Mouse (Mus musculus): ENCODE data around the gene Ifrd1. TPM values are rescaled to one million over a fixed set of nuclear protein-coding genes. Genes with fewer than 3 reads are reported as not detected.

The Ifrd1 gene
- polyA plus RNA-seq, 1 experiment from 2014 or later, result 198 TPM

DNA sequence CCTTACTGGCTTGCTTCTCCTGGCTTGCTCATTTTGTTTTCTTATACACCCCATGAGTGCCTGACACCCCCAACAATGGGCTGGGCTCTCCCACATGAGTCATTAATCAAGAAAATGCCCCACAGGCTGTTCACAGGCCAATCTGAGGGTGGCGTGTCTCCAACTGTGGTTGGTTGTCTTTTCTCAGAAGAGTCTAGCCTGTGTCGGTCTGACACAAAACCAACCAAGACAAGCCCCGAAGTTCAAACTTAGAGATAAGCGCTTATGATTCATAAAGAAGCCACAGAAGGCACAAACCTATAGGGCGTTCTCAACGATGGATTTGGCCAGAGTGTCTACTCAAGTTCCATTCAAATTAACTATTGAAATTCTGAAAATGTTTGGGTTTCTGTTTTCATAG is 94.1 kb downstream of the Ifrd1 start:
- DNase-seq (ENCODE audit: low spot score, missing footprints) (no peak), ATAC-seq (ENCODE audit: low FRiP score) (no peak)
- no peaks in the 10 kb centered on the region for H3K27me3 ChIP-seq (ENCODE audit: control insufficient read depth, insufficient read depth, low read length)
- H3K27ac ChIP-seq (ENCODE audit: low read depth, low read length), result no peak overlapping the region
- 91% methylated on average over 6 of the region's 6 CpGs for WGBS
- no peak overlapping the region for H3K4me2 ChIP-seq
- H3K9me3 ChIP-seq (ENCODE audit: control insufficient read depth, low read length), result no peaks in the 10 kb centered on the region
- H3K9ac ChIP-seq (ENCODE audit: low read length), result no peak overlapping the region
- H3K36me3 ChIP-seq (ENCODE audit: control insufficient read depth, insufficient read depth, low read length), result no peaks in the 10 kb centered on the region
- H3K4me1 ChIP-seq (ENCODE audit: control insufficient read depth, insufficient read depth, low read length), result no peaks in the 10 kb centered on the region
- no peak overlapping the region for H3K4me3 ChIP-seq (ENCODE audit: low read depth, low read length)

DNA sequence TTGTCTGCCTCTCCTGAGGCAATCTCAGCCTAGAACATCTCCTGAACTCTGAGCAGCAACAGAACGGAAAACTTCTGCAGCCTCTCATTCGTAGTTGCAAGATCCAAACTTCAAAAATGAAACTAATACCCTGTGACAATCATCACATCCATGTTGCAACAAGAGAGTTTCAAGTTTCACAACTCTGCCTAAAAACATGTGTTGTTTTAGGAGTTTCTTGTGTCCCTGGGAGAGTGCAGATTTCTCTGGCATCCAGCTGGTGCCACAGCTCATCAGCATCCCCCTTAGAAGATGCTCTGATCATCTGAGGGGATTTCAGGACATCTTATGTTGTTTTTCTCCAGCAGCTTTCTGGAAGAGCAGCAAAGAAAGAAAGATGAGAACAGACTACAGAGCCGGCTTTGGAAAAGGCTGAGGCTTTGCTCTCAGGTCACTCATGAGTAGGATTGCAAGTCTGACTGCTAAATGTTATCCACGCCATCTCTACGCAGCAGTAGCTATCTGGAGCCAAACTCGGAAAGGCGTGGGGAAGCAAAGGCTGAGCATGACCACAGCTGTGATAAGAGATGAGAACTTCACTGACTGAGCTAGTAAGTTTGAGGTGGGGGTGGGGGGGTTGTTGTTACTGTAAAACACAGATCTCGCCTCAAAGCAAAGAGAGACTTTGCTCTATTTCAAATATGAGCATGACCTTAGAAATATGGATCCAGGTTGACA is 95.8 kb downstream of the Ifrd1 start:
- H3K4me2 ChIP-seq, result no peak overlapping the region
- no peak overlapping the region for H3K27ac ChIP-seq (ENCODE audit: low read depth, low read length)
- no peaks in the 10 kb centered on the region for H3K9me3 ChIP-seq (ENCODE audit: control insufficient read depth, low read length)
- ATAC-seq (ENCODE audit: low FRiP score) (no peak), DNase-seq (ENCODE audit: low spot score, missing footprints) (no peak)
- H3K27me3 ChIP-seq (ENCODE audit: control insufficient read depth, insufficient read depth, low read length), result no peaks in the 10 kb centered on the region
- 92% methylated on average over 8 of the region's 8 CpGs for WGBS
- no peak overlapping the region for H3K9ac ChIP-seq (ENCODE audit: low read length)
- H3K4me1 ChIP-seq (ENCODE audit: control insufficient read depth, insufficient read depth, low read length), result no peaks in the 10 kb centered on the region
- H3K4me3 ChIP-seq (ENCODE audit: low read depth, low read length), result no peak overlapping the region
- H3K36me3 ChIP-seq (ENCODE audit: control insufficient read depth, insufficient read depth, low read length), result no peaks in the 10 kb centered on the region

MicroRNAs encoded within 50 kb of the gene (microRNA counts, 519-probe panel; counts per million panel counts)
- not detected for microRNA mmu-miR-1938

Small RNA genes lying within 50 kb of the gene (microRNA-seq; reads per million reads assigned to microRNA genes)
- gene Mir1938, result 1.1 reads per million

Other genes starting within 250 kb of the Ifrd1 start
- gene Arl4a, start 210.5 kb downstream of the Ifrd1 start, polyA plus RNA-seq (2014; fragmentation: Nextera tagmentation; extraction: Ambion mirVana), result 90.5 and 94.7 TPM in 2 replicates
- gene Scin, start 114.3 kb downstream of the Ifrd1 start, polyA plus RNA-seq (2014; fragmentation: Nextera tagmentation; extraction: Ambion mirVana), result 0.06 and 0.15 TPM in 2 replicates
- gene Lsmem1, start 49.0 kb downstream of the Ifrd1 start, polyA plus RNA-seq (2014; fragmentation: Nextera tagmentation; extraction: Ambion mirVana), result not detected in 2 replicates
- 40.0 and 43.7 TPM in 2 replicates for gene Zfp277, start 197.4 kb upstream of the Ifrd1 start, polyA plus RNA-seq (2014; fragmentation: Nextera tagmentation; extraction: Ambion mirVana)
- 10.2 and 12.6 TPM in 2 replicates for gene Dock4, start 197.4 kb upstream of the Ifrd1 start, polyA plus RNA-seq (2014; fragmentation: Nextera tagmentation; extraction: Ambion mirVana)

Data from midbrain, embryonic 11.5 days (tissue).